Mouse (Mus musculus) olfactory bulb, adult 2 months (tissue): ENCODE measurements around the gene Exd1.

ENCODE experiments used
- CTCF ChIP-seq: fragments of 200-500 bp; IDR thresholded peaks from 2 replicates; pipeline ENCODE4 v1.5.1; 2012; ENCODE audit warnings: low read depth, mild to moderate bottlenecking, low read length, moderate library complexity; ENCODE audit not compliant: insufficient read depth
- POLR2A ChIP-seq: fragments of 200-500 bp; IDR thresholded peaks from 2 replicates; pipeline ENCODE4 v1.6.1; 2012; ENCODE audit warnings: mild to moderate bottlenecking, low read depth, low read length, moderate library complexity; ENCODE audit not compliant: insufficient read depth

DNA sequence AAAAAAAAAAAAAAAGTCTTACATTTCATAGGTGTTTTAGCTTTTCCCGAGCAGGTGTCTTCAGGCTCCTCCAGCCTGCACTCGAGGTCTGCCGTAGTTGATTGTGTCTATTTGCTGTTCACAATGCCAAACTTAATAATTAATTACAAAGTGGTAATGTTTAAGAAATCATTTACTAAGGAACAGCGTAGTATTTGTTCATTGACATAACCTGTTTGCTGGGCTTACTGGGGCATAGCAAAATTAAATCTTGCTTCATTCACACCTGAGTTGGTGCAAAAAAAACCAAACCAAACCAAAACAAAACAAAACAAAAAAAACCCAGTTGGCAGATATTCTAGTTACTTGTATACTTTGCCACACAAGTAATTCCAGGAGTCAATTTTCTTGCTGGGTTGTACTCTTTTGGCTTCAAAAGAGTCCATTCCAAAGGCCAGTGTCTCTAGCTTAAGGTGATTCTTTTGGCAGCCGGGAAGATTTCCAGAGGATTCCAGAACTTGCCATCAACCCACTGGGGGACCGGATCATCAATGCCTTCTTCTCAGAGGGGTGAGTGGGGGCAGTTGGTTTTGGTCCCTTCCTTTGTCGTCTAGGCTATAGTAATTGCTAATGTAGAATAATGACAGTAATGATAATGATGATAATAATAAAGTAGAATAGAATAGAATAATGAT lies 18.9 kb upstream of the Exd1 start:
- TF ChIP-seq POLR2A (no peak), CTCF (no peak)
